Mouse (Mus musculus): ENCODE results near the gene Nfrkb. TPM values are rescaled to one million over a fixed set of nuclear protein-coding genes. Genes with fewer than 3 reads are reported as not detected.

The Nfrkb gene
- 102 TPM for total RNA-seq (2023)

GRCm38 (mm10) chr9:31385947-31386354 lies at the start of gene Nfrkb:
Nfrkb (plus strand) TSS chr9:31386192.

GRCm38 (mm10) chr9:31463692-31464474 lies 77.9 kb downstream of the Nfrkb start, which contains the start of gene Tmem45b:
Tmem45b (minus strand) TSS chr9:31464462.

Other genes with a start within 250 kb of the Nfrkb start
- gene Aplp2, start 174.4 kb upstream of the Nfrkb start, total RNA-seq (2023), result 42.3 TPM
- 20.9 TPM for gene Prdm10, start 105.7 kb upstream of the Nfrkb start, total RNA-seq (2023)
- gene Tmem45b, start 78.3 kb downstream of the Nfrkb start, total RNA-seq (2023), result not detected